Mouse (Mus musculus): ENCODE measurements around the gene Olfr91. TPM values are rescaled to one million over a fixed set of nuclear protein-coding genes. Genes with fewer than 3 reads are reported as not detected.

The Olfr91 gene
- polyA plus RNA-seq, 1 experiment, result not detected

DNA sequence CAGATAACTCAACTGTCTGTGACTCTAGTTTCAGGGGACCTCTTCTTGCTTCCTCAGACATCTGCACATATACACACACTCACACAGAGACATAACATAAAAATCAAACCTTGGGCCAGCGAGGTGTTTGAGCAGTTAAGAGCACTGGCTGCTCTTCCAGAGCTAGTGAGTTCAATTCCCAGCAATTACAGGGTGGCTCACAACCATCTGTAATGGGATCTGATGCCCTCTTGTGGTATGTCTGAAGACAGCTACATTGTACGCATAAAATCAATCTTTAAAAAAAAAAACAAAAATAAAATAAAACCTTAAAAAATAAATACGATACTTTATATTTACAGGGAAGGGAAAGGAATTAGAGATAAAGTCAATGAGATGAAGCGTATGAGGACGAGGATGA is 13.4 kb downstream of the Olfr91 start:
- no peak overlapping the region for H3K27ac ChIP-seq (ENCODE audit: insufficient read depth, low read depth, low read length)
- 66% methylated on average over 5 of the region's 5 CpGs for WGBS
- H3K27me3 ChIP-seq (replicated peaks; ENCODE audit: control insufficient read depth, insufficient read depth, low read length), result no peaks in the 10 kb centered on the region
- 0 out of 2 replicates have a peak, but pooled peaks cover 2% of the 10 kb centered on the region for H3K4me1 ChIP-seq (ENCODE audit: control insufficient read depth, insufficient read depth, low read length)
- H3K4me3 ChIP-seq (ENCODE audit: insufficient read depth, low read depth, low read length), result no peak overlapping the region
- no peak for TF ChIP-seq CTCF (conservative IDR thresholded peaks at IDR 0.05; ENCODE audit: insufficient read depth, insufficient read length, low read depth, low read length)
- TF ChIP-seq POLR2A (IDR thresholded peaks at IDR 0.05; ENCODE audit: low read depth, low read length), result no peak
- no peaks in the 10 kb centered on the region for H3K36me3 ChIP-seq (ENCODE audit: control insufficient read depth, insufficient read depth, low read length)
- no peak for DNase-seq

DNA sequence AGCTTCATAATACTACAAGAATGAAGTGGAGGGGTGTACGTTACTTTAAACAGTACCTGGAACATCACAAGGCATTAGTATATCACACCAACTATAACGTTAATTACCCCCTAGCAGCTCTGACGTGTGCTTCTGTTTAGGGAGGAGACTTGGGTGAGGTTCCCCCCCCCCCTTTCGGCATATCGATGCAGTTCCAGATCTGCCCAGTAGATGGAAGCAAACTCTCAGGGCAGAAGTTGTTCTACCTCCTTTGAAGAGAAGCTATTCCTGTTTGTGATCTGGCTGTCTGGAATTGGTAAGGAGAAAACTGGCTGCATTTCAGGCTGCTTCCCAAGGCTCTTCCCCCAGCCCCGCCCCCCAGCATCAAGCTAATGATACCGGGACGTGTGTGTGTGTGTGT is 14.8 kb downstream of the Olfr91 start:
- Histone ChIP-seq H3K4me1 (ENCODE audit: control insufficient read depth, insufficient read depth, low read length) (0 out of 2 replicates have a peak, but pooled peaks cover 2% of the 10 kb centered on the region), H3K27me3 (replicated peaks; ENCODE audit: control insufficient read depth, insufficient read depth, low read length) (no peaks in the 10 kb centered on the region), H3K36me3 (ENCODE audit: control insufficient read depth, insufficient read depth, low read length) (no peaks in the 10 kb centered on the region), H3K4me3 (ENCODE audit: insufficient read depth, low read depth, low read length) (no peak overlapping the region), H3K27ac (ENCODE audit: insufficient read depth, low read depth, low read length) (no peak overlapping the region)
- peak; percentile 51 for DNase-seq
- 3% methylated on average over 8 of the region's 8 CpGs for WGBS
- TF ChIP-seq POLR2A (IDR thresholded peaks at IDR 0.05; ENCODE audit: low read depth, low read length) (no peak), CTCF (conservative IDR thresholded peaks at IDR 0.05; ENCODE audit: insufficient read depth, insufficient read length, low read depth, low read length) (peak; percentile 82)

DNA sequence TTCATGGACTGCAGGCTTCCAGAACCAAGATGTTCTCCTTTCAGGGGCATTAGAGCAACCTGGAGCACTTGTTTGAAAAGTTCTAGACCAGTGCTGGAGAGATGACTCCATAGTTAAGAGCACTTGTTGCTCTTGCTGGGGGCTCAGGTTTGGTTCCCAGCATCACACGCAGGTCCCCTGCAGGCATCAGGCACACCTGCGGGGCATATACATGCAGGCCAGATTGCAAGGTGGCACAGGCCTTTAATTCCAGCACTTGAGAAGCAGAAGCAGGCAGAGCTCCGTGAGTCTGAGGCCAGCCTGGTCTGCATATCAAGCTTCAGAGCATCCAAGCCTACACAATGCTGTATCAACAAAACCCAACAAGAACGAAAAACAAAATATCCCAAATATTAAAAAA is 16.4 kb downstream of the Olfr91 start:
- no peak for TF ChIP-seq CTCF (conservative IDR thresholded peaks at IDR 0.05; ENCODE audit: insufficient read depth, insufficient read length, low read depth, low read length)
- no peak for TF ChIP-seq POLR2A (IDR thresholded peaks at IDR 0.05; ENCODE audit: low read depth, low read length)
- H3K36me3 ChIP-seq (ENCODE audit: control insufficient read depth, insufficient read depth, low read length), result no peaks in the 10 kb centered on the region
- no peak for DNase-seq
- no peak overlapping the region for H3K27ac ChIP-seq (ENCODE audit: insufficient read depth, low read depth, low read length)
- no peaks in the 10 kb centered on the region for H3K27me3 ChIP-seq (replicated peaks; ENCODE audit: control insufficient read depth, insufficient read depth, low read length)
- 90% methylated on average over 4 of the region's 4 CpGs for WGBS
- 0 out of 2 replicates have a peak, but pooled peaks cover 2% of the 10 kb centered on the region for H3K4me1 ChIP-seq (ENCODE audit: control insufficient read depth, insufficient read depth, low read length)
- H3K4me3 ChIP-seq (ENCODE audit: insufficient read depth, low read depth, low read length), result no peak overlapping the region

DNA sequence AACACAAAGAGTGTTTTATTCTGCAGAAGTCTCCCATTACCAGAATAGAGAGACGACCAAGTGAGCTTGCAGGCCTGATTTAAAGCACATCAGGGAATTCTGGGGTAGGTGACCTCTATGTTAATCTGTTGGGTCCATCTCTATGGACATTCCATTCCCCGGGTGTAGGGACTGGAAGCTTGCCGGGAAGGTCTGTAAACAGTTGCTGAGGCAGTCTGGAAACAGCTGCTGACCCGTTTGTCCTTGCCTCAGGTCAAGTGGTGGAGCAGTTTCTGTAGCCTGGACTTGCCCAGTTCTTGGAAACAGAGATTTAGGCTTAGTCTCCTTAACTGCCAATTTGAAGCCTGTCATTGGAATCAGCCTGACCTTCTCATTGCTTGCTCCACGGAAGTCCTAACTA is 18.0 kb downstream of the Olfr91 start:
- Histone ChIP-seq H3K27me3 (replicated peaks; ENCODE audit: control insufficient read depth, insufficient read depth, low read length) (no peaks in the 10 kb centered on the region), H3K4me1 (ENCODE audit: control insufficient read depth, insufficient read depth, low read length) (0 out of 2 replicates have a peak, but pooled peaks cover 2% of the 10 kb centered on the region), H3K27ac (ENCODE audit: insufficient read depth, low read depth, low read length) (0 out of 2 replicates have a peak overlapping the region, but pooled peaks have one; percentile 34), H3K36me3 (ENCODE audit: control insufficient read depth, insufficient read depth, low read length) (no peaks in the 10 kb centered on the region; the same call in 1 of the 2 replicates), H3K4me3 (ENCODE audit: insufficient read depth, low read depth, low read length) (no peak overlapping the region)
- WGBS, result 11% methylated on average over 5 of the region's 5 CpGs
- DNase-seq, result peak; percentile 67
- TF ChIP-seq CTCF (conservative IDR thresholded peaks at IDR 0.05; ENCODE audit: insufficient read depth, insufficient read length, low read depth, low read length) (no peak), POLR2A (IDR thresholded peaks at IDR 0.05; ENCODE audit: low read depth, low read length) (no peak)

DNA sequence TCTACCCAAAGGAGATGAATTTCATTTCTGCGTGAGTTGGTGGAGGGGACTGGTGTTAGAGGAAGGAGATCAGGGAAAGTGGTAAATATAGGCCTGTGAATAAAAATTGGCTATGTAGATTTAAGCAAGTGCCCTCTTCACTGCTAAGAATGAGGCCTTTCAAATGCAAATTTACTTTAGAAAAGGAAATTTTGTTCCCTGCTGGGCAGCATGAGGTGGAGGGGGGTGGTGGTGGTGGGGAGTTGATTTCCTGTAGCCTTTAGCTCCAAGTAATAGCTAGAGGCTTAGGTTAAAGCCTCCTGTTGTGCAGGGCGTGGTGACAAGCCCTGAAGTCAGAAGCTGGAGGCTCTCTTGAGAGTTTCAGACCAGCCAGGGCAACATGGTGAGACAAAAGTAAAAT is 19.1 kb downstream of the Olfr91 start:
- Histone ChIP-seq H3K4me1 (ENCODE audit: control insufficient read depth, insufficient read depth, low read length) (0 out of 2 replicates have a peak, but pooled peaks cover 2% of the 10 kb centered on the region), H3K27ac (ENCODE audit: insufficient read depth, low read depth, low read length) (no peak overlapping the region), H3K36me3 (ENCODE audit: control insufficient read depth, insufficient read depth, low read length) (no peaks in the 10 kb centered on the region; the same call in none of the 2 replicates), H3K4me3 (ENCODE audit: insufficient read depth, low read depth, low read length) (no peak overlapping the region), H3K27me3 (replicated peaks; ENCODE audit: control insufficient read depth, insufficient read depth, low read length) (no peaks in the 10 kb centered on the region)
- TF ChIP-seq POLR2A (IDR thresholded peaks at IDR 0.05; ENCODE audit: low read depth, low read length), result no peak
- TF ChIP-seq CTCF (conservative IDR thresholded peaks at IDR 0.05; ENCODE audit: insufficient read depth, insufficient read length, low read depth, low read length), result no peak
- DNase-seq, result no peak
- WGBS, result 61% methylated on average over 2 of the region's 2 CpGs

DNA sequence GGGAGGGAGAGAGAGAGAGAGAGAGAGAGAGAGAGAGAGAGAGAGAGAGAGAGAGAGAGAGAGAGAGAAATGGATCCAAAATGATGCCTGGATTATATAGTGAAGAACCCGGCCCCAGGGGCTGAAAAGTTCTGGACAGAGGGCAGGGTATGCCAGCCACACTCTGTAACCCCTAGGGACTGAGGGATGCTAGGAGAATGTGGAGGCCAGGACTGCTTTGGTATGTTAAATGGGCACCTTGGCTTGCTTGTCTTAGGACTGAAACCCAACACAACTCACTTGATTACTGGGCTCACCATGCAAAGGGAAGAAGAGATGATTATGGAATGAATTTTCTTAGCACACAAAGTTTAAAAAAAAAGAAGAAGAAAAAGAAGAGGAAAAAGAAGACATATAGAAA is 19.9 kb downstream of the Olfr91 start:
- 65% methylated on average over 1 of the region's 1 CpGs for WGBS

DNA sequence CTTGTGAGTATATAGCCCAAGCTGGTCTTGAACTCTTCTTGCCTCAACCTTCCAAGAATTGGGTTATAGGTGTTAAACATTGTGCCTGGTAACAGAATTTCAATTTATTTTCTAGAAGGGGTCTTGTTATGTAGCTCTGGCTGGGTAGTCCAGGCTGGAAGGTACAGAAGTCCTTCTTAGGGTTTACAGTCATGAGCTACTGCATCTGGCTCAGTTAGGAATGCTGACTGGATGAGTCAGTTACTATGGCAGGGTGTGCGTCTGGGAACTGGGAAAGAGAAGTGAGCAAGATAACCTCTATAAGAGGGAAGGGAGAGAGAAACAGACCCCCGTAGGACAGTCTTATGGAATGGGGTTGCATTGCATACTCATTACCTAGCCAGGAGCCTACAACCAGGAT is 22.3 kb downstream of the Olfr91 start:
- no peak overlapping the region for H3K4me3 ChIP-seq (ENCODE audit: insufficient read depth, low read depth, low read length)
- DNase-seq, result no peak
- 0 out of 2 replicates have a peak, but pooled peaks cover 2% of the 10 kb centered on the region for H3K4me1 ChIP-seq (ENCODE audit: control insufficient read depth, insufficient read depth, low read length)
- 94% methylated on average over 2 of the region's 2 CpGs for WGBS
- H3K36me3 ChIP-seq (ENCODE audit: control insufficient read depth, insufficient read depth, low read length), result no peaks in the 10 kb centered on the region; the same call in none of the 2 replicates
- no peak for TF ChIP-seq CTCF (conservative IDR thresholded peaks at IDR 0.05; ENCODE audit: insufficient read depth, insufficient read length, low read depth, low read length)
- no peak for TF ChIP-seq POLR2A (IDR thresholded peaks at IDR 0.05; ENCODE audit: low read depth, low read length)
- no peaks in the 10 kb centered on the region for H3K27me3 ChIP-seq (replicated peaks; ENCODE audit: control insufficient read depth, insufficient read depth, low read length)
- H3K27ac ChIP-seq (ENCODE audit: insufficient read depth, low read depth, low read length), result no peak overlapping the region

More for the DNA sequence above, 19.9 kb downstream of the Olfr91 start:
- Histone ChIP-seq H3K36me3 (ENCODE audit: control insufficient read depth, insufficient read depth, low read length) (no peaks in the 10 kb centered on the region; the same call in none of the 2 replicates), H3K27me3 (replicated peaks; ENCODE audit: control insufficient read depth, insufficient read depth, low read length) (no peaks in the 10 kb centered on the region), H3K27ac (ENCODE audit: insufficient read depth, low read depth, low read length) (no peak overlapping the region), H3K4me3 (ENCODE audit: insufficient read depth, low read depth, low read length) (no peak overlapping the region), H3K4me1 (ENCODE audit: control insufficient read depth, insufficient read depth, low read length) (0 out of 2 replicates have a peak, but pooled peaks cover 2% of the 10 kb centered on the region)
- no peak for TF ChIP-seq POLR2A (IDR thresholded peaks at IDR 0.05; ENCODE audit: low read depth, low read length)
- no peak for TF ChIP-seq CTCF (conservative IDR thresholded peaks at IDR 0.05; ENCODE audit: insufficient read depth, insufficient read length, low read depth, low read length)
- no peak for DNase-seq

All from kidney, adult 2 months (tissue).